Mouse (Mus musculus): ENCODE measurements around the gene Tnfrsf12a. TPM values are rescaled to one million over a fixed set of nuclear protein-coding genes. Genes with fewer than 3 reads are reported as not detected.

Tnfrsf12a gene
- polyA plus RNA-seq, 1 experiment, result 5.6 TPM

- Histone ChIP-seq H3K4me3 (ENCODE audit: insufficient read depth, low read length) (no peak overlapping the region), H3K4me1 (ENCODE audit: control insufficient read depth, insufficient read depth, low read length) (no peaks in the 10 kb centered on the region), H3K27ac (ENCODE audit: insufficient read depth, low read depth, low read length) (no peak overlapping the region)
- TF ChIP-seq POLR2A (IDR thresholded peaks at IDR 0.05; ENCODE audit: borderline replicate concordance, low read depth, low read length), result no peak
- no peak for TF ChIP-seq CTCF (IDR thresholded peaks at IDR 0.05; ENCODE audit: low read depth, low read length)
Measured at GRCm38 (mm10) chr17:23705525-23706104, 28.3 kb upstream of the Tnfrsf12a start.

- no peak overlapping the region for H3K27ac ChIP-seq (ENCODE audit: insufficient read depth, low read depth, low read length)
- TF ChIP-seq CTCF (IDR thresholded peaks at IDR 0.05; ENCODE audit: low read depth, low read length), result no peak
- TF ChIP-seq POLR2A (IDR thresholded peaks at IDR 0.05; ENCODE audit: borderline replicate concordance, low read depth, low read length), result no peak
Measured at GRCm38 (mm10) chr17:23704741-23705140, 27.5 kb upstream of the Tnfrsf12a start.

GRCm38 (mm10) chr17:23703301-23703700 lies 26.0 kb upstream of the Tnfrsf12a start:
- Histone ChIP-seq H3K4me1 (ENCODE audit: control insufficient read depth, insufficient read depth, low read length) (no peaks in the 10 kb centered on the region), H3K27ac (ENCODE audit: insufficient read depth, low read depth, low read length) (no peak overlapping the region), H3K4me3 (ENCODE audit: insufficient read depth, low read length) (no peak overlapping the region)
- TF ChIP-seq POLR2A (IDR thresholded peaks at IDR 0.05; ENCODE audit: borderline replicate concordance, low read depth, low read length), result no peak

More at GRCm38 (mm10) chr17:23704741-23705140, 27.5 kb upstream of the Tnfrsf12a start:
- Histone ChIP-seq H3K4me1 (ENCODE audit: control insufficient read depth, insufficient read depth, low read length) (no peaks in the 10 kb centered on the region), H3K4me3 (ENCODE audit: insufficient read depth, low read length) (no peak overlapping the region)

GRCm38 (mm10) chr17:23700079-23700478 lies 22.8 kb upstream of the Tnfrsf12a start:
- no peaks in the 10 kb centered on the region for H3K4me1 ChIP-seq (ENCODE audit: control insufficient read depth, insufficient read depth, low read length)
- TF ChIP-seq POLR2A (IDR thresholded peaks at IDR 0.05; ENCODE audit: borderline replicate concordance, low read depth, low read length), result no peak
- TF ChIP-seq CTCF (IDR thresholded peaks at IDR 0.05; ENCODE audit: low read depth, low read length), result no peak
- no peak overlapping the region for H3K27ac ChIP-seq (ENCODE audit: insufficient read depth, low read depth, low read length)
- peak overlapping the region; percentile 59 for H3K4me3 ChIP-seq (ENCODE audit: insufficient read depth, low read length)

GRCm38 (mm10) chr17:23699131-23700077 lies 22.1 kb upstream of the Tnfrsf12a start:
- H3K4me1 ChIP-seq (ENCODE audit: control insufficient read depth, insufficient read depth, low read length), result no peaks in the 10 kb centered on the region
- TF ChIP-seq POLR2A (IDR thresholded peaks at IDR 0.05; ENCODE audit: borderline replicate concordance, low read depth, low read length) (no peak), CTCF (IDR thresholded peaks at IDR 0.05; ENCODE audit: low read depth, low read length) (no peak)
- no peak overlapping the region for H3K27ac ChIP-seq (ENCODE audit: insufficient read depth, low read depth, low read length)
- peak overlapping the region; percentile 59 for H3K4me3 ChIP-seq (ENCODE audit: insufficient read depth, low read length)

GRCm38 (mm10) chr17:23695801-23696200 lies 18.5 kb upstream of the Tnfrsf12a start:
- H3K4me3 ChIP-seq (ENCODE audit: insufficient read depth, low read length), result no peak overlapping the region
- TF ChIP-seq POLR2A (IDR thresholded peaks at IDR 0.05; ENCODE audit: borderline replicate concordance, low read depth, low read length) (no peak), CTCF (IDR thresholded peaks at IDR 0.05; ENCODE audit: low read depth, low read length) (no peak)
- no peaks in the 10 kb centered on the region for H3K4me1 ChIP-seq (ENCODE audit: control insufficient read depth, insufficient read depth, low read length)
- no peak overlapping the region for H3K27ac ChIP-seq (ENCODE audit: insufficient read depth, low read depth, low read length)

- TF ChIP-seq CTCF (IDR thresholded peaks at IDR 0.05; ENCODE audit: low read depth, low read length), result no peak
- no peak for TF ChIP-seq POLR2A (IDR thresholded peaks at IDR 0.05; ENCODE audit: borderline replicate concordance, low read depth, low read length)
- no peak overlapping the region for H3K27ac ChIP-seq (ENCODE audit: insufficient read depth, low read depth, low read length)
- no peak overlapping the region for H3K4me3 ChIP-seq (ENCODE audit: insufficient read depth, low read length)
- no peaks in the 10 kb centered on the region for H3K4me1 ChIP-seq (ENCODE audit: control insufficient read depth, insufficient read depth, low read length)
Measured at GRCm38 (mm10) chr17:23694491-23694890, 17.2 kb upstream of the Tnfrsf12a start.

- Histone ChIP-seq H3K27ac (ENCODE audit: insufficient read depth, low read depth, low read length) (no peak within 1 kb of the TSS), H3K4me1 (ENCODE audit: control insufficient read depth, insufficient read depth, low read length) (no peaks in the 10 kb centered on the region), H3K4me3 (ENCODE audit: insufficient read depth, low read length) (no peak within 1 kb of the TSS)
- TF ChIP-seq POLR2A (IDR thresholded peaks at IDR 0.05; ENCODE audit: borderline replicate concordance, low read depth, low read length), result no peak
- no peak for TF ChIP-seq CTCF (IDR thresholded peaks at IDR 0.05; ENCODE audit: low read depth, low read length)
Measured at GRCm38 (mm10) chr17:23683856-23684672, 6.8 kb upstream of the Tnfrsf12a start, which contains the start of gene Cldn9. Cldn9 (minus strand) TSS chr17:23684026.

- Histone ChIP-seq H3K4me3 (ENCODE audit: insufficient read depth, low read length) (no peak overlapping the region), H3K4me1 (ENCODE audit: control insufficient read depth, insufficient read depth, low read length) (no peaks in the 10 kb centered on the region), H3K27ac (ENCODE audit: insufficient read depth, low read depth, low read length) (no peak overlapping the region)
- TF ChIP-seq POLR2A (IDR thresholded peaks at IDR 0.05; ENCODE audit: borderline replicate concordance, low read depth, low read length), result no peak
- no peak for TF ChIP-seq CTCF (IDR thresholded peaks at IDR 0.05; ENCODE audit: low read depth, low read length)
Measured at GRCm38 (mm10) chr17:23683226-23683625, 6.0 kb upstream of the Tnfrsf12a start.
